ENCODE assay signal across 21 mouse cellular contexts in the genomic region with DNA sequence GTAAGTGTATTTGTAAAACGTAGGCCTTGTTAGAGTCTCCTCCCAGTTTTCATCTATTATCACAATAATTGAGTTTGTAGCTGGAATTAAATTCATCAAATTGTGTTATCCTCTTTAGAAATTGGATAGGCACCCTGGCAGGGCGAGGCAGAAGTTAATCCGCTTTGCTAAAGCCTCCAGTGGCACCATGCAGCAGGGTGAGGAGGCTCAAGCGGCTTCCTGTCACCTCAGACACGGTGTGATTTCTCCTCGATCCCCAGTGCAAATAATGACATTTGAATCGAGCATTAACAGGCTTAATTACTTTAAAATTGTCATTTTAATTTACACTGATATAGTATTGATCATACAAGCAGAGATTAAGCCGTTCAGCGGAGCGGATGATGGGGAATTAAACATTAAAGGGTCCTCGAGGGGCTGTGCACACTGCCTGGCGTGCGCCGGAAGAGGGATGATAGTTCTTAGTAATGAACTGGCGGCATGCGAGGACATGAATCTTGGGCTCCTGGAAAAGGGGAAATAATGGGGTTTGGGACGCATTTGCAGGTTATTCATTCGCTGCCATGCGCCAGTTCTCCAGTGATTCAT.
DNase-seq lines count a peak whose midpoint lies in the region; ATAC-seq and TF ChIP-seq lines count a peak whose summit lies in the region.
"Had no signal": no experiment of that assay in that cellular context is flagged by ENCODE, and none has a peak within 500 bp of the region (broad histone marks: within the 10 kb centered on the region; RNA-seq: fewer than 3 reads in every experiment).

No protein-coding gene starts in this region.

- intact Hi-C loops in gastrocnemius, adult 2 months (cut with DNase I): no loop called here
- intact Hi-C loops in heart, postnatal 25 days (cut with DNase I): no loop called here

- no peak overlapping the region for H3K27ac ChIP-seq in gastrocnemius, adult 2 months
- H3K27ac ChIP-seq in midbrain, embryonic 15.5 days: peak overlapping the region; percentile 27; the same call in 1 of the 2 replicates
- H3K27ac ChIP-seq: embryonic facial prominence, embryonic 10.5 days; limb, embryonic 12.5 days; neural tube, embryonic 12.5 days had no signal

- peak overlapping the region; percentile 1; the same call in 1 of the 2 replicates for H3K4me2 ChIP-seq in midbrain, embryonic 15.5 days
- H3K4me2 ChIP-seq: limb, embryonic 12.5 days; liver, embryonic 11.5 days; neural tube, embryonic 12.5 days had no signal

- ATAC-seq in midbrain, embryonic 15.5 days (replicated peaks): peak; percentile 86

- no peak overlapping the region for H3K4me3 ChIP-seq in gastrocnemius, adult 2 months
- H3K4me3 ChIP-seq in midbrain, embryonic 15.5 days: no peak overlapping the region
- H3K4me3 ChIP-seq in lung, adult 2 months (replicated peaks; ENCODE audit: extremely low read depth, low read depth, low read length): no peak overlapping the region
- H3K4me3 ChIP-seq: embryonic facial prominence, embryonic 10.5 days; limb, embryonic 12.5 days; neural tube, embryonic 12.5 days had no signal

- no peak for TF ChIP-seq POLR2A in lung, adult 2 months (IDR thresholded peaks at IDR 0.05; ENCODE audit: borderline replicate concordance, extremely low read depth, low read depth, low read length)

- H3K36me3 ChIP-seq in midbrain, embryonic 15.5 days (replicated peaks): no peaks in the 10 kb centered on the region
- H3K36me3 ChIP-seq: embryonic facial prominence, embryonic 10.5 days; limb, embryonic 12.5 days; neural tube, embryonic 12.5 days had no signal

- no peak overlapping the region for H3K9ac ChIP-seq in midbrain, embryonic 15.5 days
- H3K9ac ChIP-seq: limb, embryonic 12.5 days; neural tube, embryonic 12.5 days had no signal

- 24% methylated on average over 19 of the region's 19 CpGs for WGBS in midbrain, embryonic 15.5 days
- 84% methylated on average over 19 of the region's 19 CpGs for WGBS in lung, adult 2 months

- H3K27me3 ChIP-seq in midbrain, embryonic 15.5 days (replicated peaks): peaks cover 56% of the 10 kb centered on the region
- H3K27me3 ChIP-seq: limb, embryonic 12.5 days had no signal

- H3K4me1 ChIP-seq in midbrain, embryonic 15.5 days: peaks cover 19% of the 10 kb centered on the region
- H3K4me1 ChIP-seq in lung, adult 2 months (ENCODE audit: control insufficient read depth, insufficient read depth, low read length): no peaks in the 10 kb centered on the region
- H3K4me1 ChIP-seq: neural tube, embryonic 12.5 days had no signal

- TF ChIP-seq CTCF in gastrocnemius, adult 2 months (IDR thresholded peaks at IDR 0.05): no peak
- no peak for TF ChIP-seq CTCF in lung, adult 2 months (IDR thresholded peaks at IDR 0.05; ENCODE audit: insufficient read depth, low read length)

- no peaks in the 10 kb centered on the region for H3K9me3 ChIP-seq in midbrain, embryonic 15.5 days
- H3K9me3 ChIP-seq: embryonic facial prominence, embryonic 10.5 days; limb, embryonic 12.5 days; neural tube, embryonic 12.5 days had no signal

- DNase-seq in embryo, embryonic 10 days (ENCODE audit: low spot score): peak; percentile 9
- DNase-seq in embryo, embryonic 9.5 days (ENCODE audit: extremely low spot score): no peak
- DNase-seq in gastrocnemius, adult 2 months: peak; percentile 11
- no peak for DNase-seq in gastrocnemius, postnatal 25 days
- DNase-seq in MN1 (ENCODE audit: low spot score): peak; percentile 41
- DNase-seq in heart, postnatal 25 days (ENCODE audit: low spot score): no peak
- no peak for DNase-seq in lung, adult 2 months
- DNase-seq: adrenal gland, postnatal 10 days; cerebellum, adult 2 months; cerebellum, postnatal 25 days; kidney, adult 18-20 months; lung, adult 18-20 months; lung, postnatal 14 days; right cerebral cortex, postnatal 25 days; spleen, adult 18-20 months; thymus, postnatal 25 days had no signal

Comparison
In these comparisons a context has a peak if more than half of its experiments do, and no peak if none do; other contexts are left out.
1. DNase-seq: peak in embryo, embryonic 10 days (single experiment), gastrocnemius, adult 2 months (single experiment) and MN1 (single experiment); none in embryo, embryonic 9.5 days (single experiment), gastrocnemius, postnatal 25 days (single experiment), heart, postnatal 25 days (single experiment) and lung, adult 2 months (single experiment).